Mouse (Mus musculus) E14TG2a.4 (cell line): ENCODE results near the gene Rnf114.

Experiments used
- CTCF ChIP-seq: conservative IDR thresholded peaks from 2 replicates; pipeline ENCODE4 v1.5.1; 2014; ENCODE audit warnings: low read length
- NANOG ChIP-seq: IDR thresholded peaks from 2 replicates; pipeline ENCODE4 v1.6.1; 2014; ENCODE audit warnings: borderline replicate concordance, low read length, mixed read lengths

GRCm38 (mm10) chr2:167503253-167503895 is 10.9 kb downstream of the Rnf114 start:
- TF ChIP-seq CTCF (no peak), NANOG (no peak)
